Mouse (Mus musculus): ENCODE results near the gene Dclk1.

GRCm38 (mm10) chr3:55541799-55542198, 299.6 kb downstream of the Dclk1 start:
- no peak for TF ChIP-seq CTCF (IDR thresholded peaks at IDR 0.05; ENCODE audit: control insufficient read depth, insufficient read depth, insufficient replicate concordance, low read depth, low read length)
- TF ChIP-seq POLR2A (IDR thresholded peaks at IDR 0.05; ENCODE audit: control insufficient read depth, low read depth, low read length), result no peak
